Mouse (Mus musculus): ENCODE measurements around the gene Acvr1. TPM values are rescaled to one million over a fixed set of nuclear protein-coding genes. Genes with fewer than 3 reads are reported as not detected.

Gene Acvr1
- polyA plus RNA-seq, 1 experiment: 18.7 TPM

DNA sequence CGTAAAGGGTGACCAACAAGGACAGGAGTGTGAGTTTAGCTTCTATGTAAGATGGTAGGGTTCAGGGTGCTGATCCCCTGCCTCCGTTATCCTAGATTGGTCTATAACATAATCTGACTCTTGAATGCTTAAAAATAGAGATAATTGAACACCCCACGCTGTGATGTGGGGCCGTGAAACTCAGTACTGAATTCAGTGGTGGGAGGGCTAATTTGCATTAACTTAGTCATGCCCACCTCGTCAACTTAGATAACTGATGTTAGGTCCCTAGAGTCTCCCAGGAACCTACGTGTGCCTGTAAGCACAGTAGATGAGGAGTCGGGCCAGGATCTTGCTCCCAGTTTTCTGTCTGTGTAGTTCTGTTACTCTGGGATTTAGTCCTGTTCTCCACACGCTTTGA lies 147.4 kb downstream of the Acvr1 start:
- no peak for DNase-seq
- no peak for TF ChIP-seq POLR2A (IDR thresholded peaks at IDR 0.05; ENCODE audit: borderline replicate concordance, insufficient read depth, low read length)
- TF ChIP-seq CTCF (IDR thresholded peaks at IDR 0.05; ENCODE audit: borderline replicate concordance, insufficient read depth, low read depth, low read length): no peak
- H3K4me1 ChIP-seq (ENCODE audit: control insufficient read depth, insufficient read depth, low read length): no peaks in the 10 kb centered on the region
- H3K4me3 ChIP-seq (replicated peaks; ENCODE audit: insufficient read depth, low read depth, low read length): no peak overlapping the region
- no peak overlapping the region for H3K27ac ChIP-seq (ENCODE audit: insufficient read depth, low read length)
- 79% methylated on average over 8 of the region's 8 CpGs for WGBS
- no peaks in the 10 kb centered on the region for H3K27me3 ChIP-seq (ENCODE audit: control insufficient read depth, insufficient read depth, low read length)

DNA sequence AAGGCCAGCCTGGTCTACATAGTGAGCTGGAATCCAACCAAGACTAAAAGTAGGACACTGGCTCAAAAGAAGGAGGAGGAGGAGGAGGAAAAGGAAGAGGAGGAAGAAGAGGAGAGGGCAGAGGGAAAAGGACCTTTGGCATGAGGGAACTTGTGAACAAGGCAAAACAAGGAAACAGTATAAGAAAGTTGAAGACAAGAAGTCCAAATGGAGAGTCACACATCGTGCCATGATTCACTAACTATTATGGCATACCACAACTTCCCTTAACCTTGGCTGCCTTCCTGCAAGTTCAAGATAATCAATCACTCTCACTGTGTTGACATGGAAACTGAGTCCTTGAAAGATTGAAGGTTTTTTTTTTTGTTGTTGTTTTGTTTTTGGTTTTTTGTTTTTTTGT lies 148.8 kb downstream of the Acvr1 start:
- TF ChIP-seq POLR2A (IDR thresholded peaks at IDR 0.05; ENCODE audit: borderline replicate concordance, insufficient read depth, low read length) (no peak), CTCF (IDR thresholded peaks at IDR 0.05; ENCODE audit: borderline replicate concordance, insufficient read depth, low read depth, low read length) (no peak)
- Histone ChIP-seq H3K4me3 (replicated peaks; ENCODE audit: insufficient read depth, low read depth, low read length) (no peak overlapping the region), H3K4me1 (ENCODE audit: control insufficient read depth, insufficient read depth, low read length) (no peaks in the 10 kb centered on the region), H3K27me3 (ENCODE audit: control insufficient read depth, insufficient read depth, low read length) (no peaks in the 10 kb centered on the region), H3K27ac (ENCODE audit: insufficient read depth, low read length) (no peak overlapping the region)
- no peak for DNase-seq
- 84% methylated on average over 1 of the region's 1 CpGs for WGBS

DNA sequence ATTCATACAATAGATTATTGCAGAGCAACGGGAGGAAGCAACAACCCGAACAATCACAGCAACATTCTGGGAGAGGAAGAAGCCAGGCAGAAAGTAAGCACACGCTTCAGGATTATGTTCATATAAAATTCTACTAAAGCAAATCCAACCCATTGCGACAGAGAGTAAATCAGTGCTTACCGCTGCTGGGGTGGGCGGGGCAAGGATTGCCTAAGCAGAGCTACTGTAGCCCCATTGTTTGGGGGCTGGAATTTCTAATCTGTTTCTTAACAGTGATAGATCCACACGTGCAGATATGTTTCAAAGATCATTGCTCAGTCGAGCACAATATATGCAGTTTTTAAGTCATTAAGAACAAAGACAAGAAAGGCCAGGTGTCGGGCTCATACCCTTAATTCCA lies 149.3 kb downstream of the Acvr1 start:
- H3K27me3 ChIP-seq (ENCODE audit: control insufficient read depth, insufficient read depth, low read length): no peaks in the 10 kb centered on the region
- H3K27ac ChIP-seq (ENCODE audit: insufficient read depth, low read length): no peak overlapping the region
- DNase-seq: no peak
- no peak overlapping the region for H3K4me3 ChIP-seq (replicated peaks; ENCODE audit: insufficient read depth, low read depth, low read length)
- WGBS: 87% methylated on average over 9 of the region's 9 CpGs
- TF ChIP-seq POLR2A (IDR thresholded peaks at IDR 0.05; ENCODE audit: borderline replicate concordance, insufficient read depth, low read length): no peak
- TF ChIP-seq CTCF (IDR thresholded peaks at IDR 0.05; ENCODE audit: borderline replicate concordance, insufficient read depth, low read depth, low read length): no peak
- no peaks in the 10 kb centered on the region for H3K4me1 ChIP-seq (ENCODE audit: control insufficient read depth, insufficient read depth, low read length)

DNA sequence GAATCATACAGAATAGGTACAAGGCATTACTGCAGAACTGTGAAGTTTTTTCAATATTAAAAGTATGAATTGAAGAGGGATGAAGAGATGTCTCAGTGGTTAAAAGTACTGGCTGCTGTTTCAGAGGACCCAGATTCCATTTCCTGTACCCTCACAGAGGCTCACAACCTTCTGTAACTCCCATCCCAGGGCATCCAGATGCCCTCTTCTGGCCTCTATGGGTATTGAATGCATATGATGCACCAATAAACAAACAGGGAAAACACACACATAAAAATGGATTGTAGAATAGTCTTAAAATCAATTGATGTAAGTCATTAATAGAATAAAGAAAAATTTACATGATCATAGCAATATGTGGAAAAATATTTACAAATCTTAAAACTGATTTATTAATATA lies 151.9 kb downstream of the Acvr1 start:
- no peak overlapping the region for H3K27ac ChIP-seq (ENCODE audit: insufficient read depth, low read length)
- H3K4me3 ChIP-seq (replicated peaks; ENCODE audit: insufficient read depth, low read depth, low read length): no peak overlapping the region
- no peak for DNase-seq
- H3K27me3 ChIP-seq (ENCODE audit: control insufficient read depth, insufficient read depth, low read length): no peaks in the 10 kb centered on the region
- TF ChIP-seq POLR2A (IDR thresholded peaks at IDR 0.05; ENCODE audit: borderline replicate concordance, insufficient read depth, low read length) (no peak), CTCF (IDR thresholded peaks at IDR 0.05; ENCODE audit: borderline replicate concordance, insufficient read depth, low read depth, low read length) (no peak)
- no peaks in the 10 kb centered on the region for H3K4me1 ChIP-seq (ENCODE audit: control insufficient read depth, insufficient read depth, low read length)

DNA sequence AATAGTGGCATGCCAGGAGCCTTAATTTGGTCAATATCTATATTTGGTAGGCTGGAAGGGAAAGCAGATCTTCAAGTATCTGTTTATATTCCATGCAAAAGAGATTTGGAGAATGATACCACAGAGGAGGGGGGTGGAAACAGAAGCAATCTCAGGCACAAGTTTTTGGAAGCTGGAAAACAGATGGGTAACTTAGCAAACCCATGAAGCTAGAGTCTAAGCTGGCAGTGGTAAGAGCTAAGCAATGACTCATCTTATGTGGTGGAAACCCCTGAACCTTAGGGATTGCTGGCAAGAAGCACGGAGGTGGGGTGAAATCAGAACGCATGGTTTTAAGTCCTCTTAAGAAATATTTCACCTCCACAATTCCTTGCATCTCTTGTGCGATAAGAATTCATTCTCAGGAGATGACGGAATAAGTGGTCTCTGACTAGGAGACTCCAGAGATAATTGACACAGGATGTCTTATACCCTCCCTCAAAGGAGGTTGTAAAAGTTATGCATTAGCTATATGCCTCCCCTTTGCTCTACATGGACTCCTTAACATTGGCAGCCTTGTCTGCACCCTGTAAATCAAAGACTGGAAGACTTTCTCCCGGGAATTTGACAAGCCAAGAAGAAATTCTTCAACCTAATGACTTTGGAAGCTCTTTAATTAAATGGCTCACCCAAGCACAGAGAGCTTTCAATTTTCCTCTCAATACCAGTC lies 157.9 kb downstream of the Acvr1 start:
- TF ChIP-seq POLR2A (IDR thresholded peaks at IDR 0.05; ENCODE audit: borderline replicate concordance, insufficient read depth, low read length) (no peak), CTCF (IDR thresholded peaks at IDR 0.05; ENCODE audit: borderline replicate concordance, insufficient read depth, low read depth, low read length) (no peak)
- Histone ChIP-seq H3K4me1 (ENCODE audit: control insufficient read depth, insufficient read depth, low read length) (no peaks in the 10 kb centered on the region), H3K27me3 (ENCODE audit: control insufficient read depth, insufficient read depth, low read length) (no peaks in the 10 kb centered on the region), H3K27ac (ENCODE audit: insufficient read depth, low read length) (no peak overlapping the region), H3K4me3 (replicated peaks; ENCODE audit: insufficient read depth, low read depth, low read length) (no peak overlapping the region)
- 88% methylated on average over 5 of the region's 5 CpGs for WGBS
- no peak for DNase-seq

DNA sequence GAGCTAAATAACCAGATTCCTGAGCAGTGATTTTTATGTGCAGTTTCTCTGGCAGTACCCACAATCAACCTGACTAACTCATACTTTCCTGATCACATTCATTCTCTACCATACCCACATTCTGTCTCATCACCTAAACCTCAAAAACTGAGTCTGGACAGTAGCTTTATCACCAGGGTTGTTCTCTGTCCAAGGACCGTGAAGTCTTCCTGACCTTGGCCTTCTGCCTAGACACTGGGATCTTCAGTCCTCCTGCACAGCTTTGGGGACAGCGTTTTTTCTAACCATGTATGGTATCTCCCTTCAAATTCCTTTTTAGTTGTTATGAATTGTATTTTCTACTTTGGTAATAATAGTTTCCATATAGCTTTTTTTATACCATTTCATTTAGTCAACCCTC lies 163.5 kb downstream of the Acvr1 start:
- H3K4me3 ChIP-seq (replicated peaks; ENCODE audit: insufficient read depth, low read depth, low read length): no peak overlapping the region
- no peaks in the 10 kb centered on the region for H3K27me3 ChIP-seq (ENCODE audit: control insufficient read depth, insufficient read depth, low read length)
- 28% methylated on average over 2 of the region's 2 CpGs for WGBS
- no peak overlapping the region for H3K27ac ChIP-seq (ENCODE audit: insufficient read depth, low read length)
- DNase-seq: no peak
- H3K4me1 ChIP-seq (ENCODE audit: control insufficient read depth, insufficient read depth, low read length): no peaks in the 10 kb centered on the region
- TF ChIP-seq POLR2A (IDR thresholded peaks at IDR 0.05; ENCODE audit: borderline replicate concordance, insufficient read depth, low read length) (no peak), CTCF (IDR thresholded peaks at IDR 0.05; ENCODE audit: borderline replicate concordance, insufficient read depth, low read depth, low read length) (no peak)

DNA sequence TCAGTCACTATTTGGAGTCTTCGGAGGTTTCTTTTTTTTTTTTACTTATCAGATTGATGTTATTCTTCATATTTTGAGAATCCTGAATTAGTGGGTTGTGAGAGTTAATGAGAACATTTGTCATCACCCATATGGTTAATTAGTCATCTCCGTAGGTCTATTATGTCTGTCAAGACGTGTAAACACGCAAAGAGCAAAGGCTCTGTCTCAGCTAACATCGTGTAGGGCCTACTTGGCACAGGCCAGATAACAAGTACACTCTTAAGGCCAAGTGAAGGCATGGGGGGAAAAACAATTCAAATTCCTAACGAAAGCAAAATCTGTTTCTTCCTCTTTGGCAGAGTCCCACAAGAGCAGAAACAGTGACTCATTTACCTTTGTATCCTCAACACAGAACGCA lies 178.4 kb downstream of the Acvr1 start:
- Histone ChIP-seq H3K27ac (ENCODE audit: insufficient read depth, low read length) (no peak overlapping the region), H3K4me1 (ENCODE audit: control insufficient read depth, insufficient read depth, low read length) (no peaks in the 10 kb centered on the region), H3K27me3 (ENCODE audit: control insufficient read depth, insufficient read depth, low read length) (no peaks in the 10 kb centered on the region), H3K4me3 (replicated peaks; ENCODE audit: insufficient read depth, low read depth, low read length) (no peak overlapping the region)
- TF ChIP-seq CTCF (IDR thresholded peaks at IDR 0.05; ENCODE audit: borderline replicate concordance, insufficient read depth, low read depth, low read length): no peak
- no peak for TF ChIP-seq POLR2A (IDR thresholded peaks at IDR 0.05; ENCODE audit: borderline replicate concordance, insufficient read depth, low read length)
- no peak for DNase-seq
- 54% methylated on average over 7 of the region's 7 CpGs for WGBS

DNA sequence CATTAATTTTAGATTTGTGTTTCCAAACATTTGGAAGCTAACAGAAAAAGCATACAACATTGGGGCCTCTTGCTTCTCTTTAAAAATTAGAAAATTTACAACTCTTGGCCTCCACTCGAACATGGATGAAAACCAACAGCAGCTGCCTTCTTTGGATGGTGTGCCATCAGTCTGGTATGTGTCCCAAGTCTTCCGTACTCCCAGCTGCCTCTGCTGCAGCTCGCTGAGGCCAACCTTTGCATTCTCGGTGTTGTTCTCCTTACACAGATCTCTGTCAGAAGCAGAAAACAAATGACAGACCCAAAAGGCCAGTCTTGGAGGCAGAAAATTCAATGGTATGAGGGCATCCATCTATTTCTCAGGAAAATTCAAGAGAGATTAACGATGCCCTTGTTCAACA lies 186.9 kb downstream of the Acvr1 start:
- Histone ChIP-seq H3K27me3 (ENCODE audit: control insufficient read depth, insufficient read depth, low read length) (no peaks in the 10 kb centered on the region; the same call in 1 of the 2 replicates), H3K4me3 (replicated peaks; ENCODE audit: insufficient read depth, low read depth, low read length) (no peak overlapping the region), H3K27ac (ENCODE audit: insufficient read depth, low read length) (no peak overlapping the region), H3K4me1 (ENCODE audit: control insufficient read depth, insufficient read depth, low read length) (no peaks in the 10 kb centered on the region)
- no peak for TF ChIP-seq CTCF (IDR thresholded peaks at IDR 0.05; ENCODE audit: borderline replicate concordance, insufficient read depth, low read depth, low read length)
- no peak for TF ChIP-seq POLR2A (IDR thresholded peaks at IDR 0.05; ENCODE audit: borderline replicate concordance, insufficient read depth, low read length)
- DNase-seq: no peak
- 45% methylated on average over 5 of the region's 5 CpGs for WGBS
